ENCODE assay signal across 8 mouse cellular contexts in the genomic region with DNA sequence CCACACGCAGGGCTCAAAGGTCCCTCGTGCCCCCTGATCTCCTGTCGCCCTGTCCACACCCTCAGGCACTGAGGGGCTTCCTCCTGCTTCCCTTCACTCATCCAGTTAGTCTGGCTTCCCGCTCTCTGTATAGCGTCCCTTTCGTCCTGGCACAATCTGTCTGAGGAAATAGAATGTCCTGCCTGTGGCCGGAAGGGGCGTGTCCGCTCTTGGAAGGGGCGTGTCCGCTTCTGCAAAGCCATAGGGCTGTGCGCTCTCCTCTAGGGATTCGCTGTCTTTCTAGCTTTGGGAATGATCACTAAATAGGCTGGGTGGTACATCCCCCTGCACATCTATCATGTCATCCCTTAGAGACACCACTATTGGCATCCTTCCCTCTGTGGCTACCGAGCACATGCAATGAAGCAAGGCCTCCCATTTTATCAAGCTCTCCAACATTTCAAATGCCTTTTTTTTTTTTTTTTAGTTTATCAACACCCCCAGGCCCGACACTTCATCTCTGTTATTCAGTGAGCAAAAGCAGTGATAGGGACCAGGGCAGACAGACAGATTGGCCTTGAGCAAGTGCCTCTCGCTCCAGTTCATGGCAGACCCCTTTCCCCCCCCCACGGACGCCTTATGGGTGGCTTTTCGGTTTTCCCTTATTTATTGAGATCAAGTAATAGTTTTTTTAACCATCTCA. TPM values are rescaled to one million over a fixed set of nuclear protein-coding genes. Genes with fewer than 3 reads are reported as not detected.
DNase-seq lines count a peak whose midpoint lies in the region; ATAC-seq and TF ChIP-seq lines count a peak whose summit lies in the region.

No protein-coding gene starts in this region.

- H3K4me1 ChIP-seq in midbrain, embryonic 11.5 days (ENCODE audit: control insufficient read depth, insufficient read depth, low read length): no peaks in the 10 kb centered on the region
- H3K4me1 ChIP-seq in midbrain, postnatal 0 days (ENCODE audit: insufficient read depth, low read length): 0 out of 2 replicates have a peak, but pooled peaks cover 5% of the 10 kb centered on the region
- peaks cover 2% of the 10 kb centered on the region; the same call in 1 of the 2 replicates for H3K4me1 ChIP-seq in forebrain, embryonic 11.5 days (replicated peaks; ENCODE audit: control insufficient read depth, insufficient read depth, low read length)

- no peak overlapping the region; the same call in 1 of the 2 replicates for H3K4me2 ChIP-seq in midbrain, embryonic 11.5 days
- H3K4me2 ChIP-seq in midbrain, postnatal 0 days (ENCODE audit: low read depth, low read length, poor library complexity, severe bottlenecking): no peak overlapping the region
- H3K4me2 ChIP-seq in forebrain, embryonic 11.5 days (ENCODE audit: low read depth, low read length, severe bottlenecking): no peak overlapping the region

- WGBS in midbrain, embryonic 11.5 days: 59% methylated on average over 19 of the region's 19 CpGs
- 63% methylated on average over 19 of the region's 19 CpGs for WGBS in midbrain, postnatal 0 days
- WGBS in forebrain, embryonic 11.5 days: 62% methylated on average over 19 of the region's 19 CpGs

- no peaks in the 10 kb centered on the region for H3K27me3 ChIP-seq in midbrain, embryonic 11.5 days (ENCODE audit: control insufficient read depth, insufficient read depth, low read length)
- H3K27me3 ChIP-seq in midbrain, postnatal 0 days (ENCODE audit: insufficient read depth, low read length): no peaks in the 10 kb centered on the region
- H3K27me3 ChIP-seq in forebrain, embryonic 11.5 days (ENCODE audit: control insufficient read depth, insufficient read depth, low read length): no peaks in the 10 kb centered on the region

- peak; percentile 80 for DNase-seq in midbrain, embryonic 11.5 days (ENCODE audit: low spot score, missing footprints)
- DNase-seq in midbrain, postnatal 0 days (ENCODE audit: low spot score): no peak
- DNase-seq in c-Kit-positive CD71-positive TER-119-negative erythroid progenitor cells, embryonic 14.5 days (ENCODE audit: low read depth): peak; percentile 45
- peak; percentile 42 for DNase-seq in induced T-regulatory cell, adult 2 months (ENCODE audit: low read depth)
- no peak for DNase-seq in cerebellum, adult 11-12 months
- DNase-seq in forebrain, embryonic 11.5 days (ENCODE audit: low spot score): no peak
- DNase-seq in cerebellum, adult 11 months: no peak

- no peaks in the 10 kb centered on the region for H3K36me3 ChIP-seq in midbrain, embryonic 11.5 days (ENCODE audit: control insufficient read depth, insufficient read depth, low read length)
- H3K36me3 ChIP-seq in midbrain, postnatal 0 days (ENCODE audit: insufficient read depth, low read length): no peaks in the 10 kb centered on the region
- H3K36me3 ChIP-seq in forebrain, embryonic 11.5 days (ENCODE audit: control insufficient read depth, insufficient read depth, low read length): no peaks in the 10 kb centered on the region

- no peaks in the 10 kb centered on the region for H3K9me3 ChIP-seq in midbrain, embryonic 11.5 days (ENCODE audit: control insufficient read depth, low read length)
- H3K9me3 ChIP-seq in midbrain, postnatal 0 days (ENCODE audit: low read length): no peaks in the 10 kb centered on the region
- H3K9me3 ChIP-seq in forebrain, embryonic 11.5 days (ENCODE audit: control insufficient read depth, low read length): no peaks in the 10 kb centered on the region

- H3K27ac ChIP-seq in midbrain, embryonic 11.5 days (ENCODE audit: low read depth, low read length): no peak overlapping the region
- H3K27ac ChIP-seq in midbrain, postnatal 0 days (ENCODE audit: low read depth, low read length): no peak overlapping the region
- no peak overlapping the region for H3K27ac ChIP-seq in forebrain, embryonic 11.5 days (ENCODE audit: low read depth, low read length)

- no peak for TF ChIP-seq CTCF in midbrain, postnatal 0 days (IDR thresholded peaks at IDR 0.05)

- H3K4me3 ChIP-seq in midbrain, embryonic 11.5 days (ENCODE audit: low read depth, low read length): no peak overlapping the region
- H3K4me3 ChIP-seq in midbrain, postnatal 0 days (ENCODE audit: low read depth, low read length): no peak overlapping the region
- no peak overlapping the region for H3K4me3 ChIP-seq in forebrain, embryonic 11.5 days (ENCODE audit: low read depth, low read length)

- no peak for ATAC-seq in midbrain, embryonic 11.5 days (ENCODE audit: low FRiP score)
- ATAC-seq in midbrain, postnatal 0 days (ENCODE audit: low FRiP score): no peak
- ATAC-seq in megakaryocyte-erythroid progenitor cell, adult 5-6 weeks (replicated peaks; ENCODE audit: low FRiP score, low TSS enrichment, poor library complexity, severe bottlenecking): peak; percentile 76
- no peak for ATAC-seq in forebrain, embryonic 11.5 days (replicated peaks; ENCODE audit: low FRiP score)

- no peak overlapping the region for H3K9ac ChIP-seq in midbrain, embryonic 11.5 days (ENCODE audit: low read length)
- H3K9ac ChIP-seq in midbrain, postnatal 0 days (replicated peaks; ENCODE audit: low read length, poor library complexity, severe bottlenecking): no peak overlapping the region
- no peak overlapping the region for H3K9ac ChIP-seq in forebrain, embryonic 11.5 days (ENCODE audit: low read length)

RNA-seq across cellular contexts. Expression of a gene that starts 13.6 kb away (rescaled TPM):
- 0.10 and 0.19 TPM in 2 replicates for polyA plus RNA-seq in midbrain, embryonic 11.5 days (2014; fragmentation: Nextera tagmentation; extraction: Ambion mirVana)
- 0.19 and 0.38 TPM in 2 replicates for total RNA-seq in midbrain, postnatal 0 days (2014; rRNA removed)
- 0.26 and 0.45 TPM in 2 replicates for polyA plus RNA-seq in midbrain, postnatal 0 days (2015; fragmentation: Nextera tagmentation; extraction: Ambion mirVana)
- 1.2 TPM in 1 of 2 replicates, not detected in the other for total RNA-seq in megakaryocyte-erythroid progenitor cell, adult 5-6 weeks (2014; fragmentation: Nextera tagmentation)
- total RNA-seq in megakaryocyte-erythroid progenitor cell, adult 5-6 weeks (2017): 0.11 TPM in 1 of 2 replicates, not detected in the other
- polyA plus RNA-seq in forebrain, embryonic 11.5 days (2014; fragmentation: Nextera tagmentation; extraction: Ambion mirVana): 0.13 and 0.29 TPM in 2 replicates

Comparison
In these comparisons a context has a peak if more than half of its experiments do, and no peak if none do; other contexts are left out.
1. DNase-seq: peak in midbrain, embryonic 11.5 days (single experiment), c-Kit-positive CD71-positive TER-119-negative erythroid progenitor cells, embryonic 14.5 days (single experiment) and induced T-regulatory cell, adult 2 months (single experiment); none in midbrain, postnatal 0 days (single experiment), cerebellum, adult 11-12 months (single experiment), forebrain, embryonic 11.5 days (single experiment) and cerebellum, adult 11 months (single experiment).